Mouse (Mus musculus) heart, adult 18-20 months (tissue): ENCODE data around the gene Lrrc10b. TPM values are rescaled to one million over a fixed set of nuclear protein-coding genes. Genes with fewer than 3 reads are reported as not detected.

ENCODE experiments used
- total RNA-seq, 2 experiments: library from RNA; stranded (reverse); gene quantifications; 2 replicates each; pipeline ENCODE4 v1.2.3; 2021

Lrrc10b gene
- total RNA-seq, 2 experiments from 2014 or later: 1.7 to 5.7 TPM

Other genes with a start within 250 kb of the Lrrc10b start
- 1 to 10 TPM; 4.2 to 6.2 TPM for gene Myrf, start 216.7 kb downstream of the Lrrc10b start, total RNA-seq
- gene Dagla, start 152.6 kb downstream of the Lrrc10b start, total RNA-seq: 1 to 10 TPM; 3.3 TPM
- 10 to 100 TPM; 35.5 to 37.1 TPM for gene Syt7, start 68.4 kb downstream of the Lrrc10b start, total RNA-seq
- gene Ppp1r32, start 25.5 kb upstream of the Lrrc10b start, total RNA-seq: under 1 TPM in 1 of 2 experiments, not detected in 1; 0.49 TPM
- 10 to 100 TPM; 20.6 to 24.4 TPM for gene Cpsf7, start 67.8 kb upstream of the Lrrc10b start, total RNA-seq
- 10 to 100 TPM; 79.4 to 82.7 TPM for gene Sdhaf2, start 68.7 kb upstream of the Lrrc10b start, total RNA-seq
- 1 to 10 TPM; 4.9 to 5.8 TPM for gene Tmem216, start 98.8 kb upstream of the Lrrc10b start, total RNA-seq
- gene Cyb561a3, start 119.7 kb upstream of the Lrrc10b start, total RNA-seq: 10 to 100 TPM; 12.3 to 14.2 TPM
- 1 to 10 TPM; 1.4 to 2.1 TPM for gene Tmem138, start 119.9 kb upstream of the Lrrc10b start, total RNA-seq
- 100 to 1,000 TPM; 135 to 160 TPM for gene Ddb1, start 147.9 kb upstream of the Lrrc10b start, total RNA-seq
- 1 to 10 TPM; 9.6 to 9.7 TPM for gene Tkfc, start 148.2 kb upstream of the Lrrc10b start, total RNA-seq
- under 1 TPM in 1 of 2 experiments, not detected in 1; 0.31 TPM for gene Vwce, start 176.7 kb upstream of the Lrrc10b start, total RNA-seq
- gene Pga5, start 220.6 kb upstream of the Lrrc10b start, total RNA-seq: not detected
- gene Vps37c, start 231.3 kb upstream of the Lrrc10b start, total RNA-seq: 10 to 100 TPM; 20.4 to 21.8 TPM